Mouse (Mus musculus): ENCODE measurements around the gene Spsb2. TPM values are rescaled to one million over a fixed set of nuclear protein-coding genes. Genes with fewer than 3 reads are reported as not detected.
A peak's percentile ranks its signal among the peaks of the same experiment; 100 is the strongest.
"Not testable (repeated sequence)": the region's sequence is repeated elsewhere in the genome, so short reads cannot be mapped to it uniquely, and the experiment has no call there.

Gene Spsb2
- polyA plus RNA-seq, 1 experiment from 2014 or later, result 8.6 TPM

- H3K9ac ChIP-seq (ENCODE audit: low read depth, low read length), result no peak overlapping the region
- H3K4me3 ChIP-seq (ENCODE audit: low read depth, low read length), result no peak overlapping the region
- H3K27me3 ChIP-seq (ENCODE audit: control insufficient read depth, insufficient read depth, low read depth, low read length), result no peaks in the 10 kb centered on the region
- H3K4me1 ChIP-seq (ENCODE audit: control insufficient read depth, low read depth, low read length), result peaks cover 4% of the 10 kb centered on the region; the same call in 1 of the 2 replicates
- H3K9me3 ChIP-seq (replicated peaks; ENCODE audit: control insufficient read depth, low read length), result no peaks in the 10 kb centered on the region
- ATAC-seq (ENCODE audit: low read depth), result no peak
- 56% methylated on average over 4 of the region's 4 CpGs for WGBS (ENCODE audit: insufficient replicate concordance)
- no peaks in the 10 kb centered on the region for H3K36me3 ChIP-seq (ENCODE audit: control insufficient read depth, insufficient read depth)
- no peak overlapping the region for H3K27ac ChIP-seq (ENCODE audit: low read length)
- H3K4me2 ChIP-seq (ENCODE audit: low read depth, low read length), result no peak overlapping the region
Measured at GRCm38 (mm10) chr6:124790121-124790520, 18.3 kb upstream of the Spsb2 start.

GRCm38 (mm10) chr6:124791911-124792310 lies 16.6 kb upstream of the Spsb2 start:
- Histone ChIP-seq H3K36me3 (ENCODE audit: control insufficient read depth, insufficient read depth) (no peaks in the 10 kb centered on the region), H3K27me3 (ENCODE audit: control insufficient read depth, insufficient read depth, low read depth, low read length) (no peaks in the 10 kb centered on the region), H3K27ac (ENCODE audit: low read length) (no peak overlapping the region), H3K4me3 (ENCODE audit: low read depth, low read length) (no peak overlapping the region), H3K4me1 (ENCODE audit: control insufficient read depth, low read depth, low read length) (peaks cover 5% of the 10 kb centered on the region), H3K9me3 (replicated peaks; ENCODE audit: control insufficient read depth, low read length) (no peaks in the 10 kb centered on the region), H3K9ac (ENCODE audit: low read depth, low read length) (no peak overlapping the region), H3K4me2 (ENCODE audit: low read depth, low read length) (no peak overlapping the region)
- 58% methylated on average over 3 of the region's 3 CpGs for WGBS (ENCODE audit: insufficient replicate concordance)
- ATAC-seq (ENCODE audit: low read depth), result no peak

GRCm38 (mm10) chr6:124795781-124796180 lies 12.7 kb upstream of the Spsb2 start:
- Histone ChIP-seq H3K4me2 (ENCODE audit: low read depth, low read length) (no peak overlapping the region), H3K9ac (ENCODE audit: low read depth, low read length) (no peak overlapping the region), H3K27me3 (ENCODE audit: control insufficient read depth, insufficient read depth, low read depth, low read length) (no peaks in the 10 kb centered on the region), H3K9me3 (replicated peaks; ENCODE audit: control insufficient read depth, low read length) (no peaks in the 10 kb centered on the region), H3K4me1 (ENCODE audit: control insufficient read depth, low read depth, low read length) (peaks cover 2% of the 10 kb centered on the region), H3K4me3 (ENCODE audit: low read depth, low read length) (no peak overlapping the region), H3K36me3 (ENCODE audit: control insufficient read depth, insufficient read depth) (no peaks in the 10 kb centered on the region), H3K27ac (ENCODE audit: low read length) (no peak overlapping the region)
- ATAC-seq (ENCODE audit: low read depth), result no peak
- 72% methylated on average over 4 of the region's 4 CpGs for WGBS (ENCODE audit: insufficient replicate concordance)

- H3K36me3 ChIP-seq (ENCODE audit: control insufficient read depth, insufficient read depth), result no peaks in the 10 kb centered on the region
- H3K4me3 ChIP-seq (ENCODE audit: low read depth, low read length), result no peak overlapping the region
- no peak overlapping the region for H3K9ac ChIP-seq (ENCODE audit: low read depth, low read length)
- WGBS (ENCODE audit: insufficient replicate concordance), result 75% methylated on average over 2 of the region's 2 CpGs
- H3K9me3 ChIP-seq (replicated peaks; ENCODE audit: control insufficient read depth, low read length), result no peaks in the 10 kb centered on the region
- no peak overlapping the region for H3K27ac ChIP-seq (ENCODE audit: low read length)
- H3K4me2 ChIP-seq (ENCODE audit: low read depth, low read length), result no peak overlapping the region
- ATAC-seq (ENCODE audit: low read depth), result no peak
- peaks cover 2% of the 10 kb centered on the region for H3K4me1 ChIP-seq (ENCODE audit: control insufficient read depth, low read depth, low read length)
- H3K27me3 ChIP-seq (ENCODE audit: control insufficient read depth, insufficient read depth, low read depth, low read length), result no peaks in the 10 kb centered on the region
Measured at GRCm38 (mm10) chr6:124796200-124796599, 12.3 kb upstream of the Spsb2 start.

GRCm38 (mm10) chr6:124802400-124802799 lies 6.1 kb upstream of the Spsb2 start:
- H3K9me3 ChIP-seq (replicated peaks; ENCODE audit: control insufficient read depth, low read length); H3K27me3 ChIP-seq (ENCODE audit: control insufficient read depth, insufficient read depth, low read depth, low read length); ATAC-seq (ENCODE audit: low read depth); H3K36me3 ChIP-seq (ENCODE audit: control insufficient read depth, insufficient read depth): not testable (repeated sequence)
- Histone ChIP-seq H3K4me1 (ENCODE audit: control insufficient read depth, low read depth, low read length) (peaks cover 26% of the 10 kb centered on the region), H3K9ac (ENCODE audit: low read depth, low read length) (0 out of 2 replicates have a peak overlapping the region, but pooled peaks have one; percentile 20), H3K27ac (ENCODE audit: low read length) (peak overlapping the region; percentile 73), H3K4me2 (ENCODE audit: low read depth, low read length) (peak overlapping the region; percentile 59), H3K4me3 (ENCODE audit: low read depth, low read length) (peak overlapping the region; percentile 43)
- 14% methylated on average over 5 of the region's 9 CpGs for WGBS (ENCODE audit: insufficient replicate concordance)

- Histone ChIP-seq H3K4me1 (ENCODE audit: control insufficient read depth, low read depth, low read length) (peaks cover 31% of the 10 kb centered on the region), H3K4me2 (ENCODE audit: low read depth, low read length) (no peak overlapping the region)
Measured at GRCm38 (mm10) chr6:124803061-124803460, 5.4 kb upstream of the Spsb2 start.

GRCm38 (mm10) chr6:124803691-124804090 lies 4.8 kb upstream of the Spsb2 start:
- H3K36me3 ChIP-seq (ENCODE audit: control insufficient read depth, insufficient read depth); ATAC-seq (ENCODE audit: low read depth); H3K27me3 ChIP-seq (ENCODE audit: control insufficient read depth, insufficient read depth, low read depth, low read length); H3K9me3 ChIP-seq (replicated peaks; ENCODE audit: control insufficient read depth, low read length); H3K4me3 ChIP-seq (ENCODE audit: low read depth, low read length); H3K9ac ChIP-seq (ENCODE audit: low read depth, low read length); H3K4me2 ChIP-seq (ENCODE audit: low read depth, low read length); H3K27ac ChIP-seq (ENCODE audit: low read length): not testable (repeated sequence)
- 88% methylated on average over 4 of the region's 4 CpGs for WGBS (ENCODE audit: insufficient replicate concordance)
- H3K4me1 ChIP-seq (ENCODE audit: control insufficient read depth, low read depth, low read length), result peaks cover 36% of the 10 kb centered on the region

More at GRCm38 (mm10) chr6:124803061-124803460, 5.4 kb upstream of the Spsb2 start:
- WGBS (ENCODE audit: insufficient replicate concordance), result 63% methylated on average over 3 of the region's 3 CpGs
- H3K9ac ChIP-seq (ENCODE audit: low read depth, low read length), result no peak overlapping the region
- no peaks in the 10 kb centered on the region for H3K27me3 ChIP-seq (ENCODE audit: control insufficient read depth, insufficient read depth, low read depth, low read length)
- H3K4me3 ChIP-seq (ENCODE audit: low read depth, low read length), result no peak overlapping the region
- no peaks in the 10 kb centered on the region for H3K9me3 ChIP-seq (replicated peaks; ENCODE audit: control insufficient read depth, low read length)
- no peaks in the 10 kb centered on the region for H3K36me3 ChIP-seq (ENCODE audit: control insufficient read depth, insufficient read depth)
- no peak overlapping the region for H3K27ac ChIP-seq (ENCODE audit: low read length)
- ATAC-seq (ENCODE audit: low read depth), result no peak

GRCm38 (mm10) chr6:124804341-124804740 lies 4.1 kb upstream of the Spsb2 start:
- peaks cover 36% of the 10 kb centered on the region for H3K4me1 ChIP-seq (ENCODE audit: control insufficient read depth, low read depth, low read length)
- no peak overlapping the region for H3K9ac ChIP-seq (ENCODE audit: low read depth, low read length)
- H3K27ac ChIP-seq (ENCODE audit: low read length), result no peak overlapping the region
- no peak overlapping the region for H3K4me2 ChIP-seq (ENCODE audit: low read depth, low read length)
- no peaks in the 10 kb centered on the region for H3K9me3 ChIP-seq (replicated peaks; ENCODE audit: control insufficient read depth, low read length)
- H3K36me3 ChIP-seq (ENCODE audit: control insufficient read depth, insufficient read depth), result no peaks in the 10 kb centered on the region
- no peak for ATAC-seq (ENCODE audit: low read depth)
- H3K27me3 ChIP-seq (ENCODE audit: control insufficient read depth, insufficient read depth, low read depth, low read length), result no peaks in the 10 kb centered on the region
- no peak overlapping the region for H3K4me3 ChIP-seq (ENCODE audit: low read depth, low read length)
- 41% methylated on average over 3 of the region's 3 CpGs for WGBS (ENCODE audit: insufficient replicate concordance)

GRCm38 (mm10) chr6:124805341-124806321 lies 2.8 kb upstream of the Spsb2 start:
- 2% methylated on average over 34 of the region's 34 CpGs for WGBS (ENCODE audit: insufficient replicate concordance)
- Histone ChIP-seq H3K27ac (ENCODE audit: low read length) (peak overlapping the region; percentile 88), H3K4me3 (ENCODE audit: low read depth, low read length) (peak overlapping the region; percentile 63), H3K36me3 (ENCODE audit: control insufficient read depth, insufficient read depth) (no peaks in the 10 kb centered on the region), H3K27me3 (ENCODE audit: control insufficient read depth, insufficient read depth, low read depth, low read length) (no peaks in the 10 kb centered on the region), H3K4me2 (ENCODE audit: low read depth, low read length) (peak overlapping the region; percentile 89), H3K4me1 (ENCODE audit: control insufficient read depth, low read depth, low read length) (peaks cover 45% of the 10 kb centered on the region), H3K9me3 (replicated peaks; ENCODE audit: control insufficient read depth, low read length) (no peaks in the 10 kb centered on the region), H3K9ac (ENCODE audit: low read depth, low read length) (peak overlapping the region; percentile 56)
- peak; percentile 77 for ATAC-seq (ENCODE audit: low read depth)
